Mouse (Mus musculus) hindbrain, embryonic 15.5 days (tissue): ENCODE data around the gene Dhrs7b. TPM values are rescaled to one million over a fixed set of nuclear protein-coding genes. Genes with fewer than 3 reads are reported as not detected.
"Not testable (repeated sequence)": the region's sequence is repeated elsewhere in the genome, so short reads cannot be mapped to it uniquely, and the experiment has no call there.

Experiments
- ATAC-seq: fragments of 200-750 bp; cut with Nextera tagmentation; 2 replicates; pipeline ENCODE4 v1.8.0; 2017; ENCODE audit warnings: low read depth, moderate number of reproducible peaks, moderate TSS enrichment; ENCODE audit not compliant: low FRiP score
- H3K27ac ChIP-seq: fragments of 300-500 bp; sonication (generic); replicated peaks from 2 replicates; pipeline ENCODE4 v1.5.1; 2015; ENCODE audit warnings: mild to moderate bottlenecking, inconsistent platforms
- H3K27me3 ChIP-seq: fragments of 300-500 bp; sonication (generic); 2 replicates; pipeline ENCODE4 v1.6.1; 2015; ENCODE audit warnings: control low read depth, inconsistent platforms
- H3K36me3 ChIP-seq: fragments of 300-500 bp; sonication (generic); 2 replicates; pipeline ENCODE4 v1.6.1; 2015; ENCODE audit warnings: control low read depth, inconsistent platforms
- H3K4me1 ChIP-seq: fragments of 300-500 bp; sonication (generic); replicated peaks from 2 replicates; pipeline ENCODE4 v1.6.1; 2015; ENCODE audit warnings: control low read depth, inconsistent platforms
- H3K4me2 ChIP-seq: fragments of 300-500 bp; sonication (generic); 2 replicates; pipeline ENCODE4 v1.6.1; 2015; ENCODE audit warnings: moderate library complexity, mild to moderate bottlenecking, inconsistent platforms
- H3K4me3 ChIP-seq: fragments of 300-500 bp; sonication (generic); 2 replicates; pipeline ENCODE4 v1.5.1; 2015; ENCODE audit warnings: mild to moderate bottlenecking, inconsistent platforms
- H3K9ac ChIP-seq: fragments of 300-500 bp; sonication (generic); 2 replicates; pipeline ENCODE4 v1.6.1; 2015; ENCODE audit warnings: inconsistent platforms
- H3K9me3 ChIP-seq: fragments of 300-500 bp; sonication (generic); 2 replicates; pipeline ENCODE4 v1.6.1; 2016; ENCODE audit warnings: control low read depth, inconsistent platforms
- WGBS: fragments of 180-500 bp; shearing (Covaris S2); methylation state at CpG from one replicate; pipeline ENCODE4 v1.1.7; 2015; 5-methylcytosine and 5-hydroxymethylcytosine counted together
- polyA plus RNA-seq: library from polyadenylated mRNA; unstranded; fragments of >200 nt; fragmentation: Nextera tagmentation; extraction: Ambion mirVana; gene quantifications from 2 replicates; pipeline ENCODE4 v1.2.1, GENCODE M21; 2015

Gene Dhrs7b
- polyA plus RNA-seq, 1 experiment from 2014 or later = 35.0 TPM

- H3K4me1 ChIP-seq = no peaks in the 10 kb centered on the region
- H3K27me3 ChIP-seq = no peaks in the 10 kb centered on the region
- H3K4me3 ChIP-seq = no peak overlapping the region
- H3K9me3 ChIP-seq = no peaks in the 10 kb centered on the region
- no peak overlapping the region for H3K9ac ChIP-seq
- H3K27ac ChIP-seq = no peak overlapping the region
- ATAC-seq = no peak
- no peak overlapping the region for H3K4me2 ChIP-seq
- 80% methylated on average over 3 of the region's 3 CpGs for WGBS
- H3K36me3 ChIP-seq = peaks cover 42% of the 10 kb centered on the region
These were observed 26.2 kb downstream of the Dhrs7b start for GRCm38 (mm10) chr11:60856587-60856986.

GRCm38 (mm10) chr11:60861993-60862392 lies 31.6 kb downstream of the Dhrs7b start:
- no peaks in the 10 kb centered on the region for H3K9me3 ChIP-seq
- 87% methylated on average over 3 of the region's 3 CpGs for WGBS
- no peak overlapping the region for H3K4me2 ChIP-seq
- no peak overlapping the region for H3K27ac ChIP-seq
- H3K9ac ChIP-seq = no peak overlapping the region
- H3K36me3 ChIP-seq = peaks cover 40% of the 10 kb centered on the region
- peaks cover 6% of the 10 kb centered on the region; the same call in 1 of the 2 replicates for H3K4me1 ChIP-seq
- H3K4me3 ChIP-seq = no peak overlapping the region
- no peak for ATAC-seq
- no peaks in the 10 kb centered on the region for H3K27me3 ChIP-seq

GRCm38 (mm10) chr11:60863196-60863595 lies 32.8 kb downstream of the Dhrs7b start:
- ATAC-seq = no peak
- Histone ChIP-seq H3K27ac (no peak overlapping the region), H3K9ac (no peak overlapping the region), H3K4me2 (no peak overlapping the region), H3K36me3 (peaks cover 37% of the 10 kb centered on the region), H3K9me3 (no peaks in the 10 kb centered on the region), H3K4me3 (no peak overlapping the region), H3K4me1 (peaks cover 12% of the 10 kb centered on the region; the same call in 1 of the 2 replicates), H3K27me3 (no peaks in the 10 kb centered on the region)
- 74% methylated on average over 4 of the region's 4 CpGs for WGBS

- Histone ChIP-seq H3K27me3 (no peaks in the 10 kb centered on the region), H3K9ac (no peak overlapping the region), H3K9me3 (no peaks in the 10 kb centered on the region), H3K4me1 (peaks cover 12% of the 10 kb centered on the region; the same call in 1 of the 2 replicates), H3K36me3 (peaks cover 30% of the 10 kb centered on the region), H3K4me3 (no peak overlapping the region), H3K27ac (no peak overlapping the region), H3K4me2 (no peak overlapping the region)
- no peak for ATAC-seq
- WGBS = 88% methylated on average over 2 of the region's 2 CpGs
These were observed 33.7 kb downstream of the Dhrs7b start for GRCm38 (mm10) chr11:60864166-60864565.

- no peak overlapping the region for H3K27ac ChIP-seq
- H3K36me3 ChIP-seq = peaks cover 30% of the 10 kb centered on the region
- H3K27me3 ChIP-seq = no peaks in the 10 kb centered on the region
- H3K4me2 ChIP-seq = no peak overlapping the region
- H3K9ac ChIP-seq = no peak overlapping the region
- H3K9me3 ChIP-seq = no peaks in the 10 kb centered on the region
- 91% methylated on average over 14 of the region's 14 CpGs for WGBS
- peaks cover 12% of the 10 kb centered on the region; the same call in 1 of the 2 replicates for H3K4me1 ChIP-seq
- no peak overlapping the region for H3K4me3 ChIP-seq
- no peak for ATAC-seq
These were observed 34.5 kb downstream of the Dhrs7b start for GRCm38 (mm10) chr11:60864916-60865315.

- H3K9me3 ChIP-seq = no peaks in the 10 kb centered on the region
- H3K4me1 ChIP-seq = peaks cover 12% of the 10 kb centered on the region; the same call in 1 of the 2 replicates
- H3K36me3 ChIP-seq = peaks cover 30% of the 10 kb centered on the region
- H3K27me3 ChIP-seq = no peaks in the 10 kb centered on the region
- H3K4me3 ChIP-seq = no peak overlapping the region
- H3K9ac ChIP-seq = no peak overlapping the region
- H3K27ac ChIP-seq = no peak overlapping the region
- no peak overlapping the region for H3K4me2 ChIP-seq
- 67% methylated on average over 2 of the region's 2 CpGs for WGBS
- ATAC-seq = no peak
These were observed 35.6 kb downstream of the Dhrs7b start for GRCm38 (mm10) chr11:60866021-60866420.

- Histone ChIP-seq H3K9ac (no peak overlapping the region), H3K4me1 (peaks cover 12% of the 10 kb centered on the region; the same call in 1 of the 2 replicates), H3K27ac (no peak overlapping the region), H3K4me2 (no peak overlapping the region), H3K9me3 (no peaks in the 10 kb centered on the region), H3K4me3 (no peak overlapping the region), H3K36me3 (peaks cover 18% of the 10 kb centered on the region), H3K27me3 (no peaks in the 10 kb centered on the region)
- no peak for ATAC-seq
- 84% methylated on average over 3 of the region's 3 CpGs for WGBS
These were observed 37.0 kb downstream of the Dhrs7b start for GRCm38 (mm10) chr11:60867456-60867855.

- H3K36me3 ChIP-seq = peaks cover 23% of the 10 kb centered on the region
- WGBS = 46% methylated on average over 8 of the region's 8 CpGs
- no peaks in the 10 kb centered on the region for H3K27me3 ChIP-seq
- H3K9ac ChIP-seq = no peak overlapping the region
- no peaks in the 10 kb centered on the region for H3K9me3 ChIP-seq
- no peak overlapping the region for H3K4me3 ChIP-seq
- peaks cover 12% of the 10 kb centered on the region; the same call in 1 of the 2 replicates for H3K4me1 ChIP-seq
- H3K27ac ChIP-seq = no peak overlapping the region
- peak; percentile 64; the same call in 1 of the 2 replicates for ATAC-seq
- no peak overlapping the region for H3K4me2 ChIP-seq
These were observed 37.5 kb downstream of the Dhrs7b start for GRCm38 (mm10) chr11:60867904-60868303.

GRCm38 (mm10) chr11:60869471-60869870 lies 39.0 kb downstream of the Dhrs7b start:
- not testable (repeated sequence) for H3K9me3 ChIP-seq, H3K4me2 ChIP-seq, H3K27ac ChIP-seq, H3K27me3 ChIP-seq, H3K9ac ChIP-seq, H3K4me3 ChIP-seq, ATAC-seq
- Histone ChIP-seq H3K4me1 (peaks cover 17% of the 10 kb centered on the region), H3K36me3 (peaks cover 11% of the 10 kb centered on the region)
- 96% methylated on average over 6 of the region's 6 CpGs for WGBS

- Histone ChIP-seq H3K4me1 (peaks cover 24% of the 10 kb centered on the region), H3K9me3 (no peaks in the 10 kb centered on the region), H3K4me2 (no peak overlapping the region), H3K27ac (no peak overlapping the region), H3K9ac (no peak overlapping the region), H3K4me3 (no peak overlapping the region), H3K27me3 (no peaks in the 10 kb centered on the region), H3K36me3 (peaks cover 7% of the 10 kb centered on the region; the same call in 1 of the 2 replicates)
- WGBS = 85% methylated on average over 4 of the region's 4 CpGs
- ATAC-seq = no peak
These were observed 41.0 kb downstream of the Dhrs7b start for GRCm38 (mm10) chr11:60871409-60871808.

- Histone ChIP-seq H3K9ac (no peak overlapping the region), H3K9me3 (no peaks in the 10 kb centered on the region), H3K27ac (no peak overlapping the region), H3K27me3 (no peaks in the 10 kb centered on the region), H3K4me3 (no peak overlapping the region), H3K36me3 (peaks cover 7% of the 10 kb centered on the region; the same call in 1 of the 2 replicates), H3K4me1 (peaks cover 31% of the 10 kb centered on the region), H3K4me2 (no peak overlapping the region)
- ATAC-seq = no peak
- 91% methylated on average over 6 of the region's 6 CpGs for WGBS
These were observed 42.7 kb downstream of the Dhrs7b start for GRCm38 (mm10) chr11:60873101-60873500.

GRCm38 (mm10) chr11:60878056-60878612 lies 47.7 kb downstream of the Dhrs7b start:
- ATAC-seq = peak; percentile 69
- Histone ChIP-seq H3K4me1 (peaks cover 41% of the 10 kb centered on the region), H3K4me2 (peak overlapping the region; percentile 61), H3K9me3 (no peaks in the 10 kb centered on the region), H3K27me3 (no peaks in the 10 kb centered on the region), H3K36me3 (no peaks in the 10 kb centered on the region), H3K4me3 (peak overlapping the region; percentile 82), H3K27ac (peak overlapping the region; percentile 91), H3K9ac (peak overlapping the region; percentile 80)
- WGBS = under 1% methylated on average over 44 of the region's 52 CpGs
